Mouse (Mus musculus) gastrocnemius, adult 2 months (tissue): Measurements from ENCODE around the gene Scd3. TPM values are rescaled to one million over a fixed set of nuclear protein-coding genes. Genes with fewer than 3 reads are reported as not detected.

Experiments
- DNase-seq: peaks from one replicate; pipeline ENCODE4 v3.0.0; 2022
- H3K27ac ChIP-seq: fragments of 200-600 bp; 2 replicates; pipeline ENCODE4 v1.8.1; 2022; ENCODE audit warnings: mild to moderate bottlenecking
- H3K4me3 ChIP-seq: fragments of 200-600 bp; 2 replicates; pipeline ENCODE4 v1.8.1; 2022; ENCODE audit warnings: mild to moderate bottlenecking, moderate library complexity
- CTCF ChIP-seq: fragments of 200-600 bp; IDR thresholded peaks from 2 replicates; pipeline ENCODE4 v1.8.1; 2022; ENCODE audit warnings: antibody characterized with exemption, mild to moderate bottlenecking, moderate library complexity
- intact Hi-C: fragments of 180-260 bp; cut with DNase I; formaldehyde crosslinking; loops from one replicate; pipeline ENCODE4 v1.15.1; 2025
- total RNA-seq, 2 experiments: library from RNA; stranded (reverse); gene quantifications; 2 replicates each; pipeline ENCODE4 v1.2.3; 2021

Gene Scd3
- total RNA-seq, 2 experiments from 2014 or later = not detected

- TF ChIP-seq CTCF = no peak
- Histone ChIP-seq H3K27ac (no peak overlapping the region; the same call in 1 of the 2 replicates), H3K4me3 (no peak overlapping the region)
- DNase-seq = no peak
- intact Hi-C loops = no loop called here
Measured at GRCm38 (mm10) chr19:44282534-44283156, 79.6 kb downstream of the Scd3 start.

- H3K4me3 ChIP-seq = peak overlapping the region; percentile 79
- no peak for TF ChIP-seq CTCF
- peak overlapping the region; percentile 82 for H3K27ac ChIP-seq
- intact Hi-C loops = no loop called here
- no peak for DNase-seq
Measured at GRCm38 (mm10) chr19:44283157-44284024, 80.3 kb downstream of the Scd3 start.

DNA sequence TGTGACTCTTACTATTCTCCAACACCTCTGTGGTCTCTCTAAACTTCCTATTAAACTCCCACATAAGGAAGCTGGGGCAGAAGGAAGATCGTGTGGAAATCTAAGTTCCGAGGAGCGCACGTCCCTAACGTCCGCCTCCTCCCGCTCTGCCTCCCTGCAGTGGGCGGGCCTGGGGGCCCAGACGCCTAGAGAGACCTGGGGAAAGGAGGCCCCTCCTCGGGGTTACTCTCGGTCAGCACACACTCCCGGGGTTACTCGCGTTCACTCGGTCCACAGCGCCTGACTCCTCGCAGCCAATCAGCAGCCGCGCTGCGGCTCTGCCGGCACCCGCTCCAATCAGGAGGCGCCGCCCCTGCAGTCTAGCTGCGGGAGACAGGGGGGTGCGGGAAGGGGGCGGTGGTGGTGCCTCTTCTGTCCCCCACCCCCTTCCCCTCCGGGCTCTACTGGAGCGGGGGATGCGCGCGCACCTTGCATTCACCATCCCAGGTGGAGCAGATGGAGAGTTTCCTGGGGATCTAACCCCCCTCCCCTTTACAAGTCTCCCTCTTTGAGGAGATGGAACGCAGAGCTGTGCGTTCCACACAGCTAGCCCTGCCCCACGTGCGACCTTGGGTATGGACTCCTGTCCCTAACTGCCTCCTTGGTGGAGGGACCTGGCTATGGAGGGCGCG lies 81.1 kb downstream of the Scd3 start:
- peak; percentile 92 for DNase-seq
- Histone ChIP-seq H3K4me3 (peak overlapping the region; percentile 79), H3K27ac (peak overlapping the region; percentile 82)
- no peak for TF ChIP-seq CTCF
- intact Hi-C loops = no loop called here

DNA sequence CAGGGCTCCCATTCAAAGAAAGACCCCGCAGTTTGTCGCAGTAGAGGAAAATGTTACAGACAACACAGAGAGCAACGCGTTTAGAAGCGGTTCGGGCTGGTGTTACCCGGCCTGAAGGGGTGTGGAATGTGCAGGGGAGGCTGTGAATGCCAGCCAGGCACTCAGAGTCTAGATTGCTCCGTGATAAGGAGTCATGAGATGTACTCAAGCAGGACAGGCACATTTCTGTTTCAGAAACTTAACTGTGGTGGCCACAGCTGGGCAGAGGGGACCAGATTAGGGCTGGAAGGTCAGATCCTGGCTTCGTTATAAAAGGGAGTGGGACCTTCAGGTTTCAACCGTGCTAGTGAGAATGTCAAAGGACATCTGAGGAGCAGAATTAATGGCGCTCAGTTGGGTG lies 81.7 kb downstream of the Scd3 start:
- DNase-seq = no peak
- TF ChIP-seq CTCF = no peak
- intact Hi-C loops = no loop called here
- peak overlapping the region; percentile 79 for H3K4me3 ChIP-seq
- H3K27ac ChIP-seq = peak overlapping the region; percentile 82

DNA sequence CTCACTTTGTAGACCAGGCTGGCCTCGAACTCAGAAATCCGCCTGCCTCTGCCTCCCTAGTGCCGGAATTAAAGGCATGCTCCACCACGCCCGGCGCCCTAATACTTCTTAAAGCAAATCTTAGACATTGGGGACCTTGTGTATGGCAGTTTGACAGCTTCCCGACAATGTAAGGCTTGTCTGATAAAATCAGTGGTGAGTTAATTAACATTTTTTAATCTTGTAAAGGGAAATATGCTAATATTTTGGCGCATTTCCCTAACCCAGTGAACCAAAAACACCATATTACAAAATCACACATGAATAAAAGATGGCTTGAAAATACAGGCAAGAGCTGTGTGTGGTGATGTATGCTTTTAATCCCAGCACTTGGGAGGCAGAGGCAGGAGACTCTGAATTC lies 82.5 kb downstream of the Scd3 start:
- no peak for TF ChIP-seq CTCF
- H3K27ac ChIP-seq = no peak overlapping the region
- no peak for DNase-seq
- intact Hi-C loops = no loop called here
- H3K4me3 ChIP-seq = no peak overlapping the region

GRCm38 (mm10) chr19:44286109-44286508 lies 83.0 kb downstream of the Scd3 start:
- H3K27ac ChIP-seq = no peak overlapping the region
- no peak for TF ChIP-seq CTCF
- intact Hi-C loops = no loop called here
- no peak overlapping the region for H3K4me3 ChIP-seq
- DNase-seq = no peak

- Histone ChIP-seq H3K4me3 (no peak overlapping the region), H3K27ac (no peak overlapping the region)
- no peak for DNase-seq
- intact Hi-C loops = no loop called here
- no peak for TF ChIP-seq CTCF
Measured at GRCm38 (mm10) chr19:44287415-44288110, 84.5 kb downstream of the Scd3 start.

DNA sequence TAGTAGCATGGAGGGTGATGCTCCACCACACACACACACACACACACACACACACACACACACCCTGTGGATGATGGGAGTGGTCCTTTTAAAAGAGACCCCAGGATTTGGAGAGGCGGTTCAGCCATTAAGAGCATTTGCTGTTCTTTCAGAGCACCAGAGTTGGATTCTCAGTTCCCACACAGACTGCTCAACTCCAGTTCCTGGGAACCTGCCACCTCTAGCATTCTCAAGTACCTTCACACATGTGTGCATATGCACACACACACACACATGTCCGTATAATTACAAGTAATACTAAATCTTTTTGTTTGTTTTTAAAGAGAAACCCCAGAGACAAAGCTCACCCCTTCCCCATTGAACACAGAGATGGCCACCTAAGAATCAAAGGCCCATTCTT lies 89.0 kb downstream of the Scd3 start:
- TF ChIP-seq CTCF = no peak
- intact Hi-C loops = no loop called here
- Histone ChIP-seq H3K4me3 (no peak overlapping the region), H3K27ac (no peak overlapping the region)
- no peak for DNase-seq

DNA sequence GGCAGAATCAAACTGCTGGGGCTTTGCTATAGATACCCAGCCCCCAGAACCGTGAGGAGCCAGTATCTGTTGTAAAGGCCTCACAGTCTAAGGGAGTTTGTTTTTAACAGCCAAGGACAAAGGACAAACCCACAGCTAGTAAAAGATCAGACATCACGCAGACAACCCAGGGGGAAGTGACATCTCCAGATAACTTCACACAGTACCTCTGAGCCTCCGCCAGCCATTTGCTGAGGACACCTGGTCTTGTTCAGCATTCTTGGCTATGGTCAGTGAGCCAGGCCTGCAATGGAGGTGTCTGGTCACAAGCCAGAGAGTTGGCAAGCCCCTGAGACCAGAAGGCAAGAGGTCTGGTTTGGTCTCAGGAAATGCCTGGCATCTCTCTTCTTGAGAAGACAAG lies 89.4 kb downstream of the Scd3 start:
- Histone ChIP-seq H3K4me3 (no peak overlapping the region), H3K27ac (peak overlapping the region; percentile 86)
- TF ChIP-seq CTCF = no peak
- no peak for DNase-seq
- intact Hi-C loops = no loop called here

DNA sequence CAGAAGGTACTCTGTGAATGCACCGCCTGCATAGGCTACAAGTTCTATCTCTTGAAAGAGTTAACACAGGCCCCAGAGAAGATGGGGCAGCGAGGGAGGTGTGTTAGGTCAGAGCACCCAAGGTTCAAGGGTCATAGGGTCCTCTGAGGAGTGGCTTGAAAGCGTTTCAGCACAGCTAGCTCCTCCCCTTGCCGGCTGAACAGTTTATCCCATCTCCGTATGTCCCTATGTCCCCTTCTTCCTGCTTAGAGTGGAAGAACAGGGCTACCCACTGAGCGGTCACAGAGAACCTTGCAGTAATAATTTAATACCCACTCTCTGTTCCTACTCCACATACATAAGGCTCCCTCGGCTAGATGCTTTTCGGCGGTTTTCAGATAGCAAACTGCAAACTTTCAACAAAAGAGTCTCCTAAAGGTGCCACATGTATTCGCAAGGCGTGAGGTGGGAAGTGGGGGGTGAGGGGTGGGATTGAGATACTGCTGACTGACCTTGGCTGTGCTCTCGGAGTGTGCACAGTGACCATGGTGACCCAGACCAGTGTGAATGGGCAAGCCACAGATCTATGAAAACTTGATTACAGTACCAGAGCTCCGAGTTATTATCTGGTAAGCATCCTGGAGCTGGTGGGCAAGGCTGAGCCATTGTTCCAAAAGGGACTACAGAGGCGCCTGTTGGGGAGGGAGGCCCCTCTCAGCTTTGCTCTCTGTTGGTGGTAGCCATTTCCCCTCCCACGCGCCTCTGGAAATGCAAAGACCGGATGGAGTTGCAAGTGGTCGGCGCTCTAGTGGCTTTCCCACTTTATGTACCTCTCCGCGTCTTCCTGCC lies 90.1 kb downstream of the Scd3 start, which contains the start of gene Scd2:
TSS of gene Scd2 (plus strand) at position 734 of the 828 bp plus-strand sequence.
- intact Hi-C loops = no loop called here
- H3K27ac ChIP-seq = peak within 1 kb of the TSS; percentile 86
- TF ChIP-seq CTCF = no peak
- no peak for DNase-seq
- H3K4me3 ChIP-seq = peak within 1 kb of the TSS; percentile 79

Other genes starting within 250 kb of the Scd3 start
- gene Cpn1, start 216.7 kb upstream of the Scd3 start, total RNA-seq = not detected
- gene Cyp2c23, start 174.1 kb upstream of the Scd3 start, total RNA-seq = not detected
- 1 to 10 TPM; 3.4 to 5.1 TPM for gene Erlin1, start 133.5 kb upstream of the Scd3 start, total RNA-seq
- 10 to 100 TPM; 16.0 to 17.5 TPM for gene Chuk, start 95.8 kb upstream of the Scd3 start, total RNA-seq
- gene Cwf19l1, start 67.4 kb upstream of the Scd3 start, total RNA-seq = 1 to 10 TPM; 5.8 to 8.1 TPM
- gene Bloc1s2, start 56.8 kb upstream of the Scd3 start, total RNA-seq = 10 to 100 TPM; 12.9 to 14.3 TPM
- not detected for gene Pkd2l1, start 10.8 kb upstream of the Scd3 start, total RNA-seq
- gene Scd2, start 90.4 kb downstream of the Scd3 start, total RNA-seq = 1 to 10 TPM; 7.4 to 9.1 TPM
- gene Scd4, start 129.8 kb downstream of the Scd3 start, total RNA-seq = under 1 TPM in 1 of 2 experiments, not detected in 1; 0.13 TPM
- 10 to 100 TPM; 10.9 to 33.9 TPM for gene Scd1, start 204.6 kb downstream of the Scd3 start, total RNA-seq